Mouse (Mus musculus) cerebellum, postnatal 4 days (tissue): ENCODE measurements around the gene Tepp.

Experiments used
- DNase-seq, 2 experiments: peaks; one replicate each; pipeline ENCODE4 v3.0.0; 2022; ENCODE audit warnings: low spot score in 2 of 2, mixed read lengths in 1 of 2

Gene Tepp

GRCm38 (mm10) chr8:95362272-95362671, 51.9 kb downstream of the Tepp start:
- no peak for DNase-seq

GRCm38 (mm10) chr8:95363849-95364248, 53.5 kb downstream of the Tepp start:
- DNase-seq, result no peak

GRCm38 (mm10) chr8:95369581-95370326, 59.4 kb downstream of the Tepp start:
- DNase-seq, result no peak

- no peak for DNase-seq
These were observed 63.1 kb downstream of the Tepp start for GRCm38 (mm10) chr8:95373389-95374002.

- no peak for DNase-seq
These were observed 64.1 kb downstream of the Tepp start for GRCm38 (mm10) chr8:95374429-95374828.

DNA sequence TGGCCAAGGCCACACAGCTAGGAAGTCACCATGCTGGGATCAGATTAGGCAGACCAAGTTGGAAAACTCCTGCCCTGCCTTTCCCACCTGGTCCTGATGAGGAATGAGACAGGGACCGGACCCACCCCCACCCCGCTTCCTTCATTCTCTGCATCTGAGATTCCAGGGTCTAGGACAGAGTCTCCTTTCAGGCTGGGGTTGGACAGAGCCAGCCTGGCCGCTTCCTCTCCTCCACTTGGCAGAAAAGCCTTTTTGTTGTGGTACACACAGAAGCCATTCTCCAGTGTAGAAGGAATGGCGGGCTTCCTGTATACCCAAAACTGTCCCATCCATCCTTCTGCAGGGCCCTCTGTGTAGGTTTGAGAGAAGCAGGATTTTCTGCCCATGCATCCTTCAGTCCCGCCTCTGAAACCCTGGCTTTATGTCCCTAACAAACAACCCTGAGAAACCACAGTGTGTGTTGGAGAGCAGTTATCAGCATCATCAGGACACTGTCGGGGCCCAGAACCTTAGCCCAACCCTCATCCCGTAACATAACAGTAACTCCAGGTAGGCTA, 65.1 kb downstream of the Tepp start:
- no peak for DNase-seq
